Mouse (Mus musculus) embryo, embryonic 11 days (tissue): ENCODE measurements at regions not wholly inside any gene's neighbourhood (a gene's known extent, or its start where the extent isn't known, plus 50 kb on each side); places are given as distances from the start of the nearest gene placed in this dataset.

Experiments used
- DNase-seq: peaks from one replicate; pipeline ENCODE4 v3.0.0-alpha.2; 2015

- peak; percentile 100 for DNase-seq
These were observed 52.3 kb upstream of the Wnt7b start for GRCm38 (mm10) chr15:85634322-85635141.

- DNase-seq: no peak
These were observed 53.2 kb upstream of the Wnt7b start for GRCm38 (mm10) chr15:85635425-85635824.

DNA sequence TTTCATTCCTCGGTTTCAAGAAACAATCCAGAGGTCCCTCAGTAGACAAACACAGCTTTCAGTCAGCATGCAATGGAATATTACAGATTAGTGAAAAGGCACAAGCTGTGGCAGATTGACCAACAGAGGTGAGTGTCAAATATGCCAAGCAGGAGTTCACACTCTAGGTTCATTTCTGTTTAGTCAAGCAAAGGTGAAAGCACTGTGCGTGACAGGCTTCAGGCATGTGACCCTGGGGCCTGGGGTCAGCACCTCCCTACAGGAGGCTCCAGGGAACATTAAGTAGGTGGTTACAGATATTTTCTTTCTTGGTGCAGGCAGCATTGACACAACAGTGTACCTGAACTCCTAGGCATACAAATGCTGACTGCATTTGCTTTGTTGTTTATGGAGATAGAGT is 57.3 kb upstream of the Wnt7b start:
- no peak for DNase-seq

GRCm38 (mm10) chr15:85641120-85642080 is 59.1 kb upstream of the Wnt7b start:
- DNase-seq: no peak

- DNase-seq: no peak
These were observed 63.1 kb upstream of the Wnt7b start for GRCm38 (mm10) chr15:85645396-85645795.

GRCm38 (mm10) chr15:85645971-85646638 is 63.8 kb upstream of the Wnt7b start:
- DNase-seq: peak; percentile 62

DNA sequence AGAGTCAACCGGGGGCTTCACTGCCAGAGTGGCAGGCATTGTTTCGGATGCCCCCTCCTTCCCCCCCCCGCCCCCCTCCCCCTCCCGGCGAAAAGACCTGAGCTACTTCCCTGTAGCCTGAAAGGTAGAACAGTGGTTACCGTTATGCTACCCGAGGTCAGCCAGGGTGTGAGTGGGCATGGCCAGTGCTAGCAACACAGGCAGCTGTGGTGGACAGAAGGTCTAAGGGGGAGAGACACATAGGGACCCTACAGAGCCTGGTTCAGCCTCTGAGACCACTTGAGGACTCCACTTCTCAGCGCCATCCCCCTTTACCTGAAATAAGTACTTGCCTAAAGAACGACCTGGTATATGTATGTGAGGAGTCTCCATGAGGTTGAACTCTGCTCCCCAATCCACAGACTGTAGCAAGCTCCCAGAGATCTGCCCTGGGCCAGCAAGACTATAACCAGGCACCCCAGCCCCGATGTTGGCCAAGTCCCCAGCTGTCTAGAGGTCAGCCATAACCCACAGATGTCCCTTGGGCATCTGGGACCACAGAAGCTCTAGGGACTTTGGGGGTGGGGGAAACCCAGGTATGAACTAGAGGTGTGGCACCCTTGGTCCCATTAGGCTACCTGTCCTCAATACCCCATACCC is 64.5 kb upstream of the Wnt7b start:
- DNase-seq: no peak

DNA sequence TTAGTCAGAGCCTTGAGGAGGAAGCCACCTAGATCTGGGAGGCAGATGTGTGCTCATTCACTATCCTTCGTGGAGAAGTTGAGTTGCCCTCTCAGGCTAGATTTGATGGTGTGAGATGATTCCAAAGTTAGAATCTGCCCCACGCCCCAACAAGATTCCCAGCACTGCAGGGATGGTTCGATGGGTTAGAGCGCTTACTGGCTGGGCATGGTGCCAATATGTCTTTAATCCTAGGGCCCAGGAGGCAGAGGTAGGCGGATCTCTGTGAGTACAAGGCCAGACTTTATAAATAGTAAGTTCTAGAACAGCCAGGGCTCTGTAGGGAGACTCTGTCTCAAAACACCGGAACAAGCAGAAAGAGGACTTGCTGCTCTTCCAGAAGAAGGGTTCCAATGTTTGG is 65.3 kb upstream of the Wnt7b start:
- DNase-seq: no peak

- DNase-seq: no peak
These were observed 68.0 kb upstream of the Wnt7b start for GRCm38 (mm10) chr15:85650241-85650640.

DNA sequence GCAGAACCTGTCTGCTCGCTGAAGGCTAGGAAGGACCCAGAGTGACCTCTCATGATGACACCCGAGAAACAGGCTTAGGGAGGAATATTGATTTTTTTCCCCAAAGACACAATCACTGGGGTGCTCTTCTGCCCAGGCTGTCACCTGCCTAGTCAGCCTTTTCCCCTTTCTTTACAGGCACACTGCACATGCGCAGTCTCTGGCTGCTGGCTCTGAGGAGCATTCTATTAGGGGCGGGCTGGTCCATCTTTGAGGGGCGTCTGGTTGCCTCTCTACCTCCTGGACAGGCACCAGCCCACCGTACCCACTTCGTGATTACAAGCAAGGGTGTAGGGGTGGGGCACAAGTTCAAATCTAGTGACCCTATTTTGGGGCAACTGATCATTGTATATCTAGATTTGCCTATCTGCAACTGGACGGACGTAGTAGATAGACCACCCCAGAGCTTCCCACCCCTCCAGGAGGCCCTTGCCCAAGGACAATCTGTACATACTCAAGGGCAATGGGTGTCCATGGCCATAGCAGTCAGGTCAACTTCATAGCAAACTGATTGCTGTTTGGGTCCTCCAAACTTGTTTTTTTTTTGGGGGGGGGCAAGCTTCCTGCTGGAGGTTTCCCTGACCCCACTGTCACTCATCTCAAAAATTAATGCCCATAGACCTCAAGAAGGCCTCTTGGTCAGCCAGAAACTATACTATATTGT is 69.6 kb upstream of the Wnt7b start:
- DNase-seq: no peak

DNA sequence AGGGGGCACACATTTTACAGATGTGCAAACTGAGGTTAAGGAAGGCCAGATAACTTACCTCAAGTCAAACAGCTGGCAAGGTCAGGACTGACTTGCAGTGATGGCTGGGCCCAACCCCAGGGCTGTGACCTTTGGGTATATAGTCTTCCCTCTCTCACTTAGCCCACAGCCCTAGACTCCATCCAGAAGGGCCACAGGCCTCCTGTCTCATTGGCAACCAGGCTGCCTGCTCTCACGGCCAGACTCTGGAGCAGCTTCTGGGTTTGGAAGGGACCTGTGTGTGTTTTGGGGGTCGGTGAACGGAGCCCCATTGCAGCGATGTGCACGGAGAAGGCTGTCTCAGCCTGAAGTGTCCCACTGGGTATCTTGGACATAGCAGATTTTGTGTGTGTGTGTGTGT is 70.2 kb upstream of the Wnt7b start:
- no peak for DNase-seq

DNA sequence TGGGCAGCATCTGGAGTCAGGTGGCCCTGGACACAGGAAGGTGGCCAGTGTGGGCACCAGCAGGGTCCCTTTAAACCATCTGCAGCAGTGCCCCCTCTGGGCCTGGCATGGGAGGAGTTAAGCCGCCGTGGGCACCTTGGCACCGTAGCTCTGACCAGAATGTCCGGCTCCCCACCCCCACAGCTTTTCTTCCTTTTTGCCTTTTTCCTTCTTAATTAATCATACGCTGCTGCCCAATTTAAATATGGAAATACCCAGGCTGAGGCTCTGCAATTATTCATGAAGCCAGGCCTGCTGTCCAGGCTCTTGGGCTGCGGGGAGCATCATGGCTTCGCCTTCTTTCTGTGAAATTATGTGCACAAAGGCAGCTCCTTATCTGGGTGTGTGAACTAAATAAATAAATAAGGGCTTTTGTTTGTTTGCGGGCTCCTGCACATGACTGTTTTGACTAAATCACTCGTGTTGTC is 70.6 kb upstream of the Wnt7b start:
- DNase-seq: no peak

DNA sequence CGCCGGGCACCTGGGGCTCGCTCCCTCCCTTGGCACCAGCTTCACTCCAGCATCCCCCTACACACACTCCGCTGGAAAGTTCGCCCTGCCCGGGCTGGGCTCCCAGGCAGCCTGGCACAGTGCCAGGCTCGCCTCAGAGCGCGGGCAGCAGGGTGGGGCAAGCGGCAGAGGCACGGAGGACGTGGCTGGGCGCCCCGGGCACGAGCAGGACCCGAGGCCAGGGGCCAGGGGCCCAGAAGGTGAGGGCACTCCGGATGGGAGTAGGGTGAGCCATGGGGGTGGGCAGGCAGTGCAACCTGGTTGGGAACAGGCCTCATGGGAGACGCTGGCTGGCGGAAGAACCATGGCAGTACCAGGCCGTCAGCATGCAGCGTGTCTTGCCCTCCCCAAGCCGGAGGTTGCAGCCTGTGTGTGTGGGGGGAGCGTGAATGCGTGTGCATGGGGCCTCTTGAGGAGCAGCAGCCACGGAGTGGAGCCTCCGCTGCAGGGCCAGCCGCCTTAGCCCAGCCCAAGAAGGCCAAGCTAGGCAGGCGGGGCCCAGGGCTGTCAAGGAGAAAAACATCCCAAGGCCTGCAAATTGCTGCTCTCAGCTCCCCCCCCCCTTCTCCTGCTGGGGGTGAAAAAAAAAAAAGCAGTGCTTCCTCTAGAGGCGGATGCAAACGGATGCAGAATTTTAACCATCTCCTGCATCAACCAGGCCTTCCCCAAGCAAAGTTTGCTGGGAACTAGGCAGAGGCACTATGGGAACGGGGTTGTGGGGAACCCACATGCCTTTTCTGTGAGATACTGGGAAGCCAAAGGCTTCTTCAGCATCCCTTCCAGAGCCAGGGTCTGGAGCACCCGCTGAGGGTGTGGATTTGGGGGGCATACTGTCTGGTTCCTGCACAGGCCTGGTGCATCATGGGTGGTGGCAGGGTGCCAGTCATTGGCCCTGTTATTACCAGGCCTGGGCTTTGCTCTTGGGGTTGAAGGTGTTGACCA is 71.4 kb upstream of the Wnt7b start:
- peak; percentile 45 for DNase-seq

GRCm38 (mm10) chr15:85654791-85655190 is 72.5 kb upstream of the Wnt7b start:
- no peak for DNase-seq

GRCm38 (mm10) chr15:85655751-85656167 is 73.5 kb upstream of the Wnt7b start:
- DNase-seq: no peak

GRCm38 (mm10) chr15:85656852-85657251 is 74.6 kb upstream of the Wnt7b start:
- DNase-seq: no peak

GRCm38 (mm10) chr15:85657441-85657989 is 75.2 kb upstream of the Wnt7b start:
- DNase-seq: no peak

DNA sequence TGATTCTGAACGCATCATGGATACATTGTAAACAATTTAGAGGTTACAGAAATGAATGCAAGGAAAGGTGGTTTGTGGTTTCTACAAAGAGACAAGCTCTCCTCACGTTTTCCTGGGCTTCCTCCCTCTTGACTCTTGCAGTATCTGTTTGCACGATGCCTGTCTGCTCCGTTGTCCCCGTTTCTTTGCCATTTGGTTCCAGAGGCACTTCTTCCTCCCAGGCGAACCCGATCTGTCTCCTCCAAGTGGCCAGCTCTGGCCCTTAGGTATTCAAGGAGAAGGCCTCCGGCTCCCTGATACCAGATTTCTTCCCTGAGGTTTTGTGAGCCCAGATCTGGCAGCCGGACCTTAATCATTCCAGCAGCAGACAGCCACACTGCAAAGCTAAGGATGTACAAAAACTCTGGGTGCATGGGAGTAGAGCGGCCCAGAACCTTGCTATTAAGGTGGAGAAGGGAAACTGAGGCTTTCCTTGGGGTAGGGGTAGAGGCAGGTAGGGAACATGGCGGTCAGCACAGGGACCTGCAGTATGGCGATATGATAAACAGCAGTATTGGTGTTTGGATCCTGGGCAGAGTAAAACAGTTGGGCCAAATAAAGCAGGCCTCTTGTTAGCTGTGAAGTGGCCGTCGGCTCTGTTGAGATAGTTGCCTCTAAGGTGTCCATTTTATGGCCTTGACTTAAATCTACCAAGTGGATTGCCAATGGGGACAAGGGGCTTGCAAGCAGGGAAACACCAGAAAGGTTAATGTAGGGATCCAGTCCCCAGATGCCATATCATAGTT is 76.0 kb upstream of the Wnt7b start:
- DNase-seq: no peak
